Mouse (Mus musculus): ENCODE measurements at regions not wholly inside any gene's neighbourhood (a gene's known extent, or its start where the extent isn't known, plus 50 kb on each side); places are given as distances from the start of the nearest gene placed in this dataset.

DNA sequence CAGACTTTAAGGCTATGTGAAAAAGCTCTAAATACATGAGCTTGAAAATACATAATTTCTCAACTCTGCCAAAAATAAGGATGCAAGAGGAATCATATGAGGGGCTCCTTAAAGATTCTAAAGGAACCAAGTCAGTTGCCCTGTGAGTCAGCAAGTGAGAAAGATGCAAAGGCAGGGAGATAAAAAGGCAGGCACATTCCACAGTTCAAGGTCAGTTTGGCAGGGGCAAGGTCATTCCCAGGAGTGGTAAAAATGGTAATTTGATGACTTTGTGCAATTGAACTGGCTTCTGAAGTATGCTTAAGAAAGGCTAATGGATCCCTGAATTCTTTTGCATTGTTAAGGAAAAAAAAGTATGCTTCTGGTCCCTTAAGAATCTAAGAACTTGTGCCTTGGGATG, 131.5 kb downstream of the Zfp951 start:
- no peak for DNase-seq (ENCODE audit: low spot score)
- intact Hi-C loops (cut with DNase I): no loop called here

DNA sequence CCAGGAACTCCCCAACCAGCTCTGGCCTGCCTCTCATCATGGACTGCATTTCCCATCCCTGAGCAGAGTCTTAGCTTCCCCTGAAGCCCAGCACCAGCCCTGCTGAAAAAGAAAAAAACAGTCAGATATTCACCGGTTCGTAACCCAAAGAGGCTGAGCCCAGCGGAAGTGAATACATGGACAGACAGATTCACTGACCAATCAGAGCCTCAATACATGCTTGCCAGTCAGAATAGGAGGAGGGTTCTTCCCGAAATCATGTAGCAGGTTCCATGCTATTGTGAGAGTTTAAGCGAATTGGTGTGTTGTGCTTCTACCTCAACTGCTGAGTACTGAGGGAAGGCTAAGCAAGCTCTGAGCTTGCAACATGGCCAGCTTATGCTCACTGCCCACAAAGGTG, 137.3 kb downstream of the Zfp951 start:
- intact Hi-C loops (cut with DNase I): loop anchor here (5.0 kb wide), 1 partner anchor 195 kb away; no protein-coding TSS in a partner anchor
- no peak for DNase-seq (ENCODE audit: low spot score)

DNA sequence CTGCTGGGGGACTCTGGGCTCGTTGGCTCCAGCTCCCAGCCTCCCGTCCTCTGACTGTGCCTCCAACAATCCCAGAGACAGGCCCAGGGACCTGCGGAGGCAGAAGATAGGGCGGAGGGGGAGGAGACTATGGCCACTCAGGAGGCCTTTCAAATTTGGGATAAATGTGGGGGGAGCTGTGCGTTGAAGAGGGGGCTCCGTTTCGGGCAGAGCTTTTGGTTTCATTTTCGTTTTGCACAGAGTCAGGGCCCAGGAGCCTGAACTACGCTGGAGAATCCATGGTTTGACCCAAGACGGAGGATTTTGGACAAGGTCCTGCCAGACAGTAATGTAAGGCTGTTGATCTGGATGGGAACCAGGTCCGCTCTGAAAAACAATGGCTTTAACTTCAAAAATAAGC, 142.9 kb downstream of the Zfp951 start:
- no peak for DNase-seq (ENCODE audit: low spot score)
- intact Hi-C loops (cut with DNase I): no loop called here

Data from heart, postnatal 25 days (tissue).